Mouse (Mus musculus) heart, embryonic 14.5 days (tissue): ENCODE measurements around the gene Ttll8. TPM values are rescaled to one million over a fixed set of nuclear protein-coding genes. Genes with fewer than 3 reads are reported as not detected.

Source experiments
- ATAC-seq: fragments of 200-750 bp; cut with Nextera tagmentation; 2 replicates; pipeline ENCODE4 v1.8.0; 2017; ENCODE audit warnings: low read depth, moderate TSS enrichment; ENCODE audit not compliant: insufficient number of reproducible peaks, insufficient read depth, low FRiP score
- H3K27ac ChIP-seq, 2 experiments: fragments of 200-500 bp in 1 of 2; fragments of 300-500 bp in 1 of 2; sonication (generic) in 1 of 2; replicated peaks in 1 of 2; 2 replicates each; pipeline ENCODE4 v1.5.1; 2012 to 2014; ENCODE audit warnings: low read depth in 2 of 2, low read length in 2 of 2, control low read depth in 1 of 2, mild to moderate bottlenecking in 1 of 2, mixed read lengths in 1 of 2; ENCODE audit not compliant: control insufficient read depth in 1 of 2, insufficient read depth in 1 of 2
- H3K27me3 ChIP-seq: fragments of 300-500 bp; sonication (generic); 2 replicates; pipeline ENCODE4 v1.6.1; 2014; ENCODE audit warnings: mild to moderate bottlenecking, low read length, control low read depth; ENCODE audit not compliant: control insufficient read depth, insufficient read depth
- H3K36me3 ChIP-seq: fragments of 300-500 bp; sonication (generic); 2 replicates; pipeline ENCODE4 v1.6.1; 2014; ENCODE audit warnings: mild to moderate bottlenecking, control low read depth, low read length, mixed read lengths; ENCODE audit not compliant: control insufficient read depth, insufficient read depth
- H3K4me1 ChIP-seq, 2 experiments: fragments of 200-500 bp in 1 of 2; fragments of 300-500 bp in 1 of 2; sonication (generic) in 1 of 2; 2 replicates each; pipeline ENCODE4 v1.6.1; 2012 to 2014; ENCODE audit warnings: low read length in 2 of 2, control low read depth in 1 of 2, mixed read lengths in 1 of 2; ENCODE audit not compliant: control insufficient read depth in 2 of 2, insufficient read depth in 2 of 2
- H3K4me2 ChIP-seq: fragments of 300-500 bp; sonication (generic); 2 replicates; pipeline ENCODE4 v1.6.1; 2014; ENCODE audit warnings: mild to moderate bottlenecking, low read length
- H3K4me3 ChIP-seq, 2 experiments: fragments of 200-500 bp in 1 of 2; fragments of 300-500 bp in 1 of 2; sonication (generic) in 1 of 2; 2 replicates each; pipeline ENCODE4 v1.5.1; 2012 to 2014; ENCODE audit warnings: low read length in 2 of 2, mild to moderate bottlenecking in 2 of 2, control low read depth in 1 of 2, low read depth in 1 of 2, moderate library complexity in 1 of 2; ENCODE audit not compliant: control insufficient read depth in 1 of 2, insufficient read depth in 1 of 2
- H3K9ac ChIP-seq: fragments of 300-500 bp; sonication (generic); 2 replicates; pipeline ENCODE4 v1.6.1; 2014; ENCODE audit warnings: mild to moderate bottlenecking, low read length
- H3K9me3 ChIP-seq: fragments of 300-500 bp; sonication (generic); 2 replicates; pipeline ENCODE4 v1.6.1; 2016; ENCODE audit warnings: low read length, control low read depth; ENCODE audit not compliant: control insufficient read depth
- WGBS: fragments of 180-500 bp; shearing (Covaris S2); extraction: QIAGEN DNeasy Blood & Tissue Kit; methylation state at CpG from one replicate; pipeline ENCODE4 v1.1.7; 2014; 5-methylcytosine and 5-hydroxymethylcytosine counted together
- polyA plus RNA-seq: library from polyadenylated mRNA; unstranded; fragments of >200 nt; fragmentation: Nextera tagmentation; extraction: Ambion mirVana; gene quantifications from 2 replicates; pipeline ENCODE4 v1.2.1, GENCODE M21; 2014

The Ttll8 gene
- polyA plus RNA-seq, 1 experiment from 2014 or later: not detected

GRCm38 (mm10) chr15:88870418-88871185 lies 83.6 kb downstream of the Ttll8 start:
- H3K9me3 ChIP-seq: no peaks in the 10 kb centered on the region
- no peak overlapping the region for H3K27ac ChIP-seq
- peaks cover 30 to 33% of the 10 kb centered on the region in 2 experiments for H3K4me1 ChIP-seq
- H3K4me2 ChIP-seq: no peak overlapping the region
- WGBS: 78% methylated on average over 5 of the region's 5 CpGs
- H3K36me3 ChIP-seq: peaks cover 14% of the 10 kb centered on the region
- no peaks in the 10 kb centered on the region for H3K27me3 ChIP-seq
- ATAC-seq: no peak
- no peak overlapping the region for H3K4me3 ChIP-seq
- peak overlapping the region; percentile 31; the same call in 1 of the 2 replicates for H3K9ac ChIP-seq

DNA sequence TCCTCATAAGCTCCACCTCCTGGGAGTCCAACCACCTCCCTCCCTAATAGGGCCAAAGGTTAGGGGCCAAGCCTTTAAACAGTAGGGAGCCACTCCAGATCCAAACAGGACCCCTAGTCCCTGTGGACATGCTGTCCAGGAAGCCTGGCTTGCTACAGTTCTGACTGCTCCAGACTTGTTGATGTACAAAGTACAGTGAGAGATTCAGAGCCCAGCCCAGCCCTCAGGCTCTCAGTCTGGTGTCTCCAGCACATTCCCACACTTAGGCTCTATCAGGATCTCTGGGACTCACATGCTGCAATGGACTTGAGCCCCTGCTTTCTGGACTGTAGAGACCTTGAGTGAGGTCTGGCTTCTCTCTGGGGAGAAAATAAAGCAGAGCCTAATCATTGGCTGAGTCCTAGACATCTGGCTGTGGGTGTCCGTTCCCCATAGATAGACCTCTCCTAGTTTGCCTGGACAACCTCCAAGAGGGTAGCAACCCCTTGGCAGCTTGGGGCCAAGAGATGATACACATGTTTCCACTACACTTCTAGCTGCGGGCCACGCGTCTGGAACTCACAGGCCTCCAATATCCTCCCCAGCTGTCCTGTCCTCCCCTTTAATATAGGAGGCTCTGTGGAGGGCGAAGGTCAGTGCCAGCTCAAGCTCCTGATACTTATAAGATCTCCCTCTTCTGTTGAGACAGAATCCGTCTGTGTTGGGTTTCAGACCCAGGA lies 86.0 kb downstream of the Ttll8 start:
- Histone ChIP-seq H3K36me3 (peaks cover 29% of the 10 kb centered on the region), H3K4me1 (peaks cover 42 to 45% of the 10 kb centered on the region in 2 experiments), H3K27me3 (no peaks in the 10 kb centered on the region), H3K27ac (peak overlapping the region; percentile 74 to 94), H3K9me3 (no peaks in the 10 kb centered on the region), H3K9ac (0 out of 2 replicates have a peak overlapping the region, but pooled peaks have one; percentile 6), H3K4me2 (peak overlapping the region; percentile 37), H3K4me3 (no peak overlapping the region)
- peak; percentile 14; the same call in 1 of the 2 replicates for ATAC-seq
- WGBS: 37% methylated on average over 6 of the region's 6 CpGs

GRCm38 (mm10) chr15:88867368-88868023 lies 86.7 kb downstream of the Ttll8 start:
- Histone ChIP-seq H3K27ac (peak overlapping the region; percentile 74 to 94), H3K4me2 (peak overlapping the region; percentile 37), H3K9ac (peak overlapping the region; percentile 55; the same call in 1 of the 2 replicates), H3K27me3 (no peaks in the 10 kb centered on the region), H3K36me3 (peaks cover 29% of the 10 kb centered on the region), H3K4me3 (no peak overlapping the region), H3K4me1 (peaks cover 42 to 45% of the 10 kb centered on the region in 2 experiments), H3K9me3 (no peaks in the 10 kb centered on the region)
- 5% methylated on average over 5 of the region's 5 CpGs for WGBS
- peak; percentile 32; the same call in 1 of the 2 replicates for ATAC-seq

DNA sequence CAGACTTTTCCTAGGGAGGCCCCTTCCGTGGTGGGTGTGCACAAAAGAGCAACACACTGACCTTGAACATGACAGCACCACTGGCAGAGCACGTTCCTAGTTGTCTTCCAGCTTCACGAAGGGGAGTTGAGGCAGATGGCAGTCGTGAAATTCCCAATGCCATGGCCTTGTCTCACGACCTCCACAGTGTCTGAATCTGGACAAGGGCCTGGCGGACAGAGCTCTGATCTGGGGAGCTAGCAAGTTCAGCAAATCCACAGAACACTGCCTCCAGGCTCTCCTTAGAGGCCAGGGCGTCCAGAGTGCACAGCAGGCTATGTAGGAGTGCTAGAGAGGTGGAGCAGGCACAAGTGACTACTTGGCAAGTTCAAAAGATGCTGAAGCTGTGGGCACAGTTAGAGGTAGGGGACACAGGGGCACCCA lies 87.3 kb downstream of the Ttll8 start:
- Histone ChIP-seq H3K4me1 (peaks cover 42 to 45% of the 10 kb centered on the region in 2 experiments), H3K4me2 (peak overlapping the region; percentile 37), H3K27me3 (no peaks in the 10 kb centered on the region), H3K27ac (peak overlapping the region; percentile 74 to 94), H3K9ac (peak overlapping the region; percentile 55), H3K4me3 (no peak overlapping the region), H3K36me3 (peaks cover 29% of the 10 kb centered on the region), H3K9me3 (no peaks in the 10 kb centered on the region)
- no peak for ATAC-seq
- 15% methylated on average over 7 of the region's 7 CpGs for WGBS

- Histone ChIP-seq H3K27ac (peak overlapping the region; percentile 74 to 94), H3K27me3 (no peaks in the 10 kb centered on the region), H3K4me2 (peak overlapping the region; percentile 91), H3K36me3 (peaks cover 29% of the 10 kb centered on the region), H3K4me3 (no peak overlapping the region), H3K9ac (peak overlapping the region; percentile 55), H3K9me3 (no peaks in the 10 kb centered on the region), H3K4me1 (peaks cover 47 to 51% of the 10 kb centered on the region in 2 experiments)
- 55% methylated on average over 4 of the region's 4 CpGs for WGBS
- ATAC-seq: no peak
Measured at GRCm38 (mm10) chr15:88865888-88866695, 88.1 kb downstream of the Ttll8 start.

DNA sequence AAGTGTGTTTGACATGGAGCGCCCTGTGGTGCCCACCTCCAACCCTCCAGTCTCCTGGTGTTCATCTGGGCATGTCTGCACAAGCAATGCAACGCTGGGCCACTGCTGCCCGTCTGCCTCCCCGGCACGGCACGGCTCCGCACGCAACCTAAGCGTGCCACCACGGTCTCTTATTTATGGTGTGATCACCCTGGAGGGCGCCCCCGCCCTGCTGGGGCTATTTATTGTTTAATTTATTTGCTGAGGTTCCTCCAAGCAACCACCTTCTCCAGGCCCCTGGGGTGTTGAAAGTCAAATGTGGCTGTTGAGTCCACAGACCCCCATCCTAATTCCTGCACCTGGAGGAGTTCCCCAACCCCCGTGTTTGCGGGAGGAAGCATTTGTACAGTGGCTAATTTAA lies 89.2 kb downstream of the Ttll8 start:
- Histone ChIP-seq H3K36me3 (peaks cover 29% of the 10 kb centered on the region), H3K9ac (peak overlapping the region; percentile 67), H3K4me2 (peak overlapping the region; percentile 91), H3K27me3 (no peaks in the 10 kb centered on the region), H3K9me3 (no peaks in the 10 kb centered on the region), H3K4me3 (peak overlapping the region in 1 of 2 experiments; percentile 96; a peak in 1 of 4 replicates), H3K4me1 (peaks cover 48 to 51% of the 10 kb centered on the region in 2 experiments), H3K27ac (peak overlapping the region in 1 of 2 experiments; percentile 94; a peak in 2 of 4 replicates)
- WGBS: 77% methylated on average over 14 of the region's 14 CpGs
- no peak for ATAC-seq
